Mouse (Mus musculus) bone marrow, adult 2 months (tissue): ENCODE measurements around the gene Serpina16.

Experiments
- CTCF ChIP-seq: fragments of 200-500 bp; IDR thresholded peaks from 2 replicates; pipeline ENCODE4 v1.5.1; 2011; ENCODE audit warnings: low read length, control low read depth; ENCODE audit not compliant: control insufficient read depth, insufficient read depth
- POLR2A ChIP-seq: fragments of 200-500 bp; IDR thresholded peaks from 2 replicates; pipeline ENCODE4 v1.6.1; 2011; ENCODE audit warnings: low read depth, mild to moderate bottlenecking, control low read depth, low read length, borderline replicate concordance; ENCODE audit not compliant: control insufficient read depth

- TF ChIP-seq CTCF (no peak), POLR2A (no peak)
Measured at GRCm38 (mm10) chr12:103631203-103631612, 44.7 kb downstream of the Serpina16 start, which contains the start of gene Serpina10.
